Mouse (Mus musculus): ENCODE results near the gene Haus3.

Haus3 gene

GRCm38 (mm10) chr5:34168950-34169891, at the start of gene Haus3, which contains the start of gene Poln:
Gene Haus3, minus strand, starts transcription at chr5:34169527.
Gene Poln, minus strand, starts transcription at chr5:34169448.
- peak; percentile 99 for DNase-seq (ENCODE audit: low read depth, low spot score)

- no peak for DNase-seq (ENCODE audit: low read depth, low spot score)
Measured at GRCm38 (mm10) chr5:34218672-34219071, 49.3 kb upstream of the Haus3 start.

GRCm38 (mm10) chr5:34217756-34218155, 48.4 kb upstream of the Haus3 start:
- no peak for DNase-seq (ENCODE audit: low read depth, low spot score)

- no peak for DNase-seq (ENCODE audit: low read depth, low spot score)
Measured at GRCm38 (mm10) chr5:34216025-34216424, 46.7 kb upstream of the Haus3 start.

- DNase-seq (ENCODE audit: low read depth, low spot score): no peak
Measured at GRCm38 (mm10) chr5:34213659-34214058, 44.3 kb upstream of the Haus3 start.

- DNase-seq (ENCODE audit: low read depth, low spot score): peak; percentile 93
Measured at GRCm38 (mm10) chr5:34210279-34210678, 41.0 kb upstream of the Haus3 start.

- DNase-seq (ENCODE audit: low read depth, low spot score): no peak
Measured at GRCm38 (mm10) chr5:34207503-34207902, 38.2 kb upstream of the Haus3 start.

GRCm38 (mm10) chr5:34205788-34206187, 36.5 kb upstream of the Haus3 start:
- DNase-seq (ENCODE audit: low read depth, low spot score): no peak

- no peak for DNase-seq (ENCODE audit: low read depth, low spot score)
Measured at GRCm38 (mm10) chr5:34204911-34205310, 35.6 kb upstream of the Haus3 start.

- DNase-seq (ENCODE audit: low read depth, low spot score): no peak
Measured at GRCm38 (mm10) chr5:34202006-34202405, 32.7 kb upstream of the Haus3 start.

- DNase-seq (ENCODE audit: low read depth, low spot score): no peak
Measured at GRCm38 (mm10) chr5:34201396-34201795, 32.1 kb upstream of the Haus3 start.

GRCm38 (mm10) chr5:34198615-34199014, 29.3 kb upstream of the Haus3 start:
- DNase-seq (ENCODE audit: low read depth, low spot score): no peak

GRCm38 (mm10) chr5:34197243-34197642, 27.9 kb upstream of the Haus3 start:
- no peak for DNase-seq (ENCODE audit: low read depth, low spot score)

GRCm38 (mm10) chr5:34196423-34196822, 27.1 kb upstream of the Haus3 start:
- DNase-seq (ENCODE audit: low read depth, low spot score): no peak

GRCm38 (mm10) chr5:34195786-34196185, 26.5 kb upstream of the Haus3 start:
- DNase-seq (ENCODE audit: low read depth, low spot score): no peak

- DNase-seq (ENCODE audit: low read depth, low spot score): no peak
Measured at GRCm38 (mm10) chr5:34194975-34195662, 25.8 kb upstream of the Haus3 start.

GRCm38 (mm10) chr5:34194426-34194825, 25.1 kb upstream of the Haus3 start:
- DNase-seq (ENCODE audit: low read depth, low spot score): no peak

GRCm38 (mm10) chr5:34191843-34192242, 22.5 kb upstream of the Haus3 start:
- no peak for DNase-seq (ENCODE audit: low read depth, low spot score)

GRCm38 (mm10) chr5:34191021-34191420, 21.7 kb upstream of the Haus3 start:
- DNase-seq (ENCODE audit: low read depth, low spot score): no peak

- no peak for DNase-seq (ENCODE audit: low read depth, low spot score)
Measured at GRCm38 (mm10) chr5:34189521-34189920, 20.2 kb upstream of the Haus3 start.

GRCm38 (mm10) chr5:34188856-34189255, 19.5 kb upstream of the Haus3 start:
- DNase-seq (ENCODE audit: low read depth, low spot score): no peak

GRCm38 (mm10) chr5:34187601-34188316, 18.4 kb upstream of the Haus3 start, which contains the start of gene Mxd4:
Gene Mxd4, minus strand, starts transcription at chr5:34187720.
- peak; percentile 99 for DNase-seq (ENCODE audit: low read depth, low spot score)

Measured in ES-CJ7 (cell line).